Mouse (Mus musculus): Measurements from ENCODE around the gene Dnajc3.

DNA sequence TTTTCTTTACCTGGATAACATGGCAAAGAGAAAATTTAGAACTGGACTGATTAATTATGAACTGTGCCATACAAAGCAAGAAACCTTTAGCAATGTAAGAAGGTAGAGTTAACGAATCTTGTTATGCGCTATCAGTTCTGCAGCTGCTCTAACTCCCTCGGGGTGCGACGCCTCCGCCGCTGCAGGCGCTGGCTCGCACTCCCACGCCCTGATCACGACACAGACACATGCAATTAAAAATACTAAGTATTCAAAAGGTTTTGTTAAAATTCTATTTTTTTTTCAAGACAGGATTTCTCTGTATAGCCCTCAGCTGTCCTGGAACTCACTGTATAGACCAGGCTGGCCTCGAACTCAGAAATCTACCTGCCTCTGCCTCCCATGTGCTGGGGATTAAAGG is 75.8 kb downstream of the Dnajc3 start:
- TF ChIP-seq CTCF (IDR thresholded peaks at IDR 0.05; ENCODE audit: control insufficient read depth, insufficient read depth, low read length) (no peak), POLR2A (IDR thresholded peaks at IDR 0.05; ENCODE audit: borderline replicate concordance, control insufficient read depth, low read depth, low read length) (no peak)

Measured in bone marrow, adult 2 months (tissue).